8 mouse cellular contexts compared by ENCODE assay signal in genomic region chr1:141961743-141962142, GRCm38 (mm10).
A peak's percentile ranks its signal among the peaks of the same experiment; 100 is the strongest.
DNase-seq lines count a peak whose midpoint lies in the region; ATAC-seq lines count a peak whose summit lies in the region.

No protein-coding gene starts in this region.

- no peaks in the 10 kb centered on the region for H3K9me3 ChIP-seq in heart, embryonic 10.5 days
- H3K9me3 ChIP-seq in neural tube, embryonic 15.5 days (replicated peaks): no peaks in the 10 kb centered on the region
- H3K9me3 ChIP-seq in heart, embryonic 12.5 days (replicated peaks): no peaks in the 10 kb centered on the region

- H3K9ac ChIP-seq in neural tube, embryonic 15.5 days (replicated peaks): no peak overlapping the region
- no peak overlapping the region for H3K9ac ChIP-seq in heart, embryonic 12.5 days

- peak; percentile 33 for DNase-seq in heart, postnatal 4 days
- no peak for DNase-seq in heart, embryonic 10.5 days (ENCODE audit: low spot score)
- peak; percentile 14 for DNase-seq in neural tube, embryonic 10.5 days (ENCODE audit: extremely low spot score, low spot score)
- DNase-seq in ZHBTc4 (ENCODE audit: low read depth, low spot score): peak; percentile 27
- DNase-seq in hindlimb bud, embryonic 11.5 days (ENCODE audit: extremely low spot score, low read depth, low spot score): peak; percentile 16
- DNase-seq in spleen, postnatal 36 days (ENCODE audit: low spot score in 2 of 2): no peak

- ATAC-seq in neural tube, embryonic 15.5 days (ENCODE audit: low FRiP score): no peak
- ATAC-seq in heart, embryonic 12.5 days (ENCODE audit: insufficient number of reproducible peaks, low FRiP score): no peak

- no peak overlapping the region for H3K27ac ChIP-seq in heart, embryonic 10.5 days
- H3K27ac ChIP-seq in neural tube, embryonic 15.5 days (replicated peaks): no peak overlapping the region
- H3K27ac ChIP-seq in heart, embryonic 12.5 days (ENCODE audit: poor library complexity, severe bottlenecking): no peak overlapping the region

- H3K27me3 ChIP-seq in heart, embryonic 10.5 days (ENCODE audit: insufficient read depth, poor library complexity, severe bottlenecking): no peaks in the 10 kb centered on the region
- H3K27me3 ChIP-seq in neural tube, embryonic 15.5 days (replicated peaks): no peaks in the 10 kb centered on the region
- no peaks in the 10 kb centered on the region for H3K27me3 ChIP-seq in heart, embryonic 12.5 days (replicated peaks)

- no peaks in the 10 kb centered on the region for H3K4me1 ChIP-seq in heart, embryonic 10.5 days
- H3K4me1 ChIP-seq in neural tube, embryonic 15.5 days: no peaks in the 10 kb centered on the region
- no peaks in the 10 kb centered on the region for H3K4me1 ChIP-seq in heart, embryonic 12.5 days (replicated peaks)

- WGBS in heart, embryonic 10.5 days: 2% methylated on average over 2 of the region's 2 CpGs
- WGBS in neural tube, embryonic 15.5 days: 0% methylated on average over 2 of the region's 2 CpGs
- under 1% methylated on average over 2 of the region's 2 CpGs for WGBS in heart, embryonic 12.5 days

- no peak overlapping the region for H3K4me3 ChIP-seq in heart, embryonic 10.5 days
- H3K4me3 ChIP-seq in neural tube, embryonic 15.5 days (replicated peaks): no peak overlapping the region
- H3K4me3 ChIP-seq in heart, embryonic 12.5 days: no peak overlapping the region

- no peaks in the 10 kb centered on the region for H3K36me3 ChIP-seq in heart, embryonic 10.5 days
- H3K36me3 ChIP-seq in neural tube, embryonic 15.5 days: no peaks in the 10 kb centered on the region
- H3K36me3 ChIP-seq in heart, embryonic 12.5 days: no peaks in the 10 kb centered on the region

- H3K4me2 ChIP-seq in neural tube, embryonic 15.5 days: no peak overlapping the region
- H3K4me2 ChIP-seq in heart, embryonic 12.5 days: no peak overlapping the region

Comparison
In these comparisons a context has a peak if more than half of its experiments do, and no peak if none do; other contexts are left out.
1. DNase-seq: peak in heart, postnatal 4 days (single experiment), neural tube, embryonic 10.5 days (single experiment), ZHBTc4 (single experiment) and hindlimb bud, embryonic 11.5 days (single experiment); none in heart, embryonic 10.5 days (single experiment) and spleen, postnatal 36 days (0 of 2).